8 mouse cellular contexts compared by ENCODE assay signal in the genomic region with DNA sequence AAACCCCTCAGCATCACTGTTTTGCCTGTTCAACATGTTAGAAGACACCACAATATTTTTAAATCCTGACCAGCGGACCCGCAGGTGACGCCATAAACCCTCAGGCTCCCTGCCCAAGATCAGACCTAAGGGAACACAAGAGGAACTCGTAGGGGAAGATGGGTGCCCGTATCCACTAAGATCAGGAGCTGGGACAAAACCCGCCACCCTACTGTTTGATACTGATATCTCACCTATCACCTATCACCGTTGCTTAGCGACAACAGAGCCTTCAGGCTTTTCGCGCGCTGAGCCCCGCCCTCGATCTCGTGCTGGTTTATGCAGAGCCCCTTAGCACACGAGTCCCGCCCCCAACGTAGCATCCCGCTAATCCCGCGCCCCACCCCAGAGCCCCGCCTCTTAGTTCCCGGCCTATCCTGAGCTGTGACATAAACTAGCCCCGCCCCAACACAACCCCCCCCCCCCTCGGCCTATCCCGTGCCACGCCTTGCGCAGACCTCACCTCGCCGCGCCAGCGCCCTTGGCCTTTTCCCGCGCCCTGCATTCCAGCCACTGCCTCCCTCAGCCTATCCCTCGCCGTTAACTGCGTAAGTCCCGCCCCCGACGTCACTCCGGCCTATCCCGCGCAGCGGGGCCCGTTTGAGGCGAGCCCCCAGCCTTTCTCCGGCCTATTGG. TPM values are rescaled to one million over a fixed set of nuclear protein-coding genes. Genes with fewer than 3 reads are reported as not detected.
DNase-seq lines count a peak whose midpoint lies in the region; ATAC-seq and TF ChIP-seq lines count a peak whose summit lies in the region.

A gene (plus strand): TSS at position 500 of the 675 bp plus-strand sequence.

- peak; percentile 91 for ATAC-seq in erythroid progenitor cell, adult 5-6 weeks (replicated peaks; ENCODE audit: low FRiP score, poor library complexity, severe bottlenecking)
- ATAC-seq in heart, embryonic 12.5 days (ENCODE audit: insufficient number of reproducible peaks, low FRiP score): peak; percentile 96
- ATAC-seq in kidney, postnatal 0 days (replicated peaks; ENCODE audit: low FRiP score, low read depth): peak; percentile 97
- peak; percentile 97 for ATAC-seq in liver, embryonic 11.5 days (replicated peaks; ENCODE audit: low FRiP score)
- peak; percentile 97 for ATAC-seq in stomach, embryonic 14.5 days (ENCODE audit: insufficient number of reproducible peaks, insufficient read depth, low FRiP score, low read depth)

- peak; percentile 98 for DNase-seq in CD4-positive helper T cell, adult 2 months (ENCODE audit: low read depth, low spot score)
- DNase-seq in brain, embryonic 18.5 days (ENCODE audit: low read depth, low spot score): peak; percentile 91
- DNase-seq in kidney, postnatal 0 days (ENCODE audit: low spot score): peak; percentile 100
- peak; percentile 95 for DNase-seq in liver, embryonic 11.5 days (ENCODE audit: low spot score)
- peak; percentile 97 for DNase-seq in naive thymus-derived CD4-positive, alpha-beta T cell, adult 2 months (ENCODE audit: low read depth)

- WGBS in heart, embryonic 12.5 days: 3% methylated on average over 45 of the region's 46 CpGs
- WGBS in kidney, postnatal 0 days: 3% methylated on average over 45 of the region's 46 CpGs
- 2% methylated on average over 46 of the region's 46 CpGs for WGBS in liver, embryonic 11.5 days
- 2% methylated on average over 46 of the region's 46 CpGs for WGBS in stomach, embryonic 14.5 days

- H3K4me1 ChIP-seq in heart, embryonic 12.5 days (replicated peaks): peaks cover 16% of the 10 kb centered on the region
- no peaks in the 10 kb centered on the region; the same call in 1 of the 2 replicates for H3K4me1 ChIP-seq in kidney, postnatal 0 days (replicated peaks; ENCODE audit: insufficient read depth, low read length)
- H3K4me1 ChIP-seq in liver, embryonic 11.5 days (replicated peaks; ENCODE audit: control insufficient read depth, insufficient read depth, low read length): peaks cover 16% of the 10 kb centered on the region
- peaks cover 11% of the 10 kb centered on the region for H3K4me1 ChIP-seq in stomach, embryonic 14.5 days (ENCODE audit: control insufficient read depth, insufficient read depth, low read length)

- peaks cover 37% of the 10 kb centered on the region for H3K36me3 ChIP-seq in heart, embryonic 12.5 days
- peaks cover 12% of the 10 kb centered on the region; the same call in 1 of the 2 replicates for H3K36me3 ChIP-seq in kidney, postnatal 0 days (ENCODE audit: insufficient read depth, low read length)
- H3K36me3 ChIP-seq in liver, embryonic 11.5 days (ENCODE audit: control insufficient read depth, insufficient read depth, low read length): peaks cover 15% of the 10 kb centered on the region
- H3K36me3 ChIP-seq in stomach, embryonic 14.5 days (ENCODE audit: control insufficient read depth, insufficient read depth, low read length): peaks cover 13% of the 10 kb centered on the region

- H3K9ac ChIP-seq in heart, embryonic 12.5 days: peak within 1 kb of the TSS; percentile 86
- peak within 1 kb of the TSS; percentile 81 for H3K9ac ChIP-seq in kidney, postnatal 0 days (ENCODE audit: low read depth, low read length)
- peak within 1 kb of the TSS; percentile 84 for H3K9ac ChIP-seq in liver, embryonic 11.5 days (ENCODE audit: low read depth, low read length)
- peak within 1 kb of the TSS; percentile 74 for H3K9ac ChIP-seq in stomach, embryonic 14.5 days (replicated peaks; ENCODE audit: low read depth, low read length)

- no peak for TF ChIP-seq CTCF in kidney, postnatal 0 days (IDR thresholded peaks at IDR 0.05; ENCODE audit: low read depth)

- peak within 1 kb of the TSS; percentile 64 for H3K4me3 ChIP-seq in heart, embryonic 12.5 days
- peak within 1 kb of the TSS; percentile 75 for H3K4me3 ChIP-seq in kidney, postnatal 0 days (replicated peaks; ENCODE audit: low read depth, low read length)
- H3K4me3 ChIP-seq in liver, embryonic 11.5 days (ENCODE audit: low read depth, low read length): peak within 1 kb of the TSS; percentile 79
- H3K4me3 ChIP-seq in stomach, embryonic 14.5 days (ENCODE audit: low read depth, low read length): peak within 1 kb of the TSS; percentile 85

- peak within 1 kb of the TSS; percentile 84 for H3K27ac ChIP-seq in heart, embryonic 12.5 days (ENCODE audit: poor library complexity, severe bottlenecking)
- H3K27ac ChIP-seq in kidney, postnatal 0 days: peak within 1 kb of the TSS; percentile 90
- peak within 1 kb of the TSS; percentile 67 for H3K27ac ChIP-seq in liver, embryonic 11.5 days (ENCODE audit: low read depth, low read length)
- H3K27ac ChIP-seq in stomach, embryonic 14.5 days (ENCODE audit: low read length): peak within 1 kb of the TSS; percentile 85

- peak within 1 kb of the TSS; percentile 83 for H3K4me2 ChIP-seq in heart, embryonic 12.5 days
- peak within 1 kb of the TSS; percentile 92 for H3K4me2 ChIP-seq in kidney, postnatal 0 days (ENCODE audit: low read length)
- H3K4me2 ChIP-seq in liver, embryonic 11.5 days: peak within 1 kb of the TSS; percentile 99
- H3K4me2 ChIP-seq in stomach, embryonic 14.5 days (replicated peaks; ENCODE audit: low read depth, low read length): peak within 1 kb of the TSS; percentile 88

- no peaks in the 10 kb centered on the region for H3K9me3 ChIP-seq in heart, embryonic 12.5 days (replicated peaks)
- H3K9me3 ChIP-seq in kidney, postnatal 0 days (replicated peaks; ENCODE audit: low read length): no peaks in the 10 kb centered on the region
- no peaks in the 10 kb centered on the region for H3K9me3 ChIP-seq in liver, embryonic 11.5 days (ENCODE audit: control insufficient read depth, low read length)
- H3K9me3 ChIP-seq in stomach, embryonic 14.5 days (ENCODE audit: control insufficient read depth, low read depth, low read length): no peaks in the 10 kb centered on the region

- no peaks in the 10 kb centered on the region for H3K27me3 ChIP-seq in heart, embryonic 12.5 days (replicated peaks)
- H3K27me3 ChIP-seq in kidney, postnatal 0 days (ENCODE audit: insufficient read depth, low read length): no peaks in the 10 kb centered on the region
- no peaks in the 10 kb centered on the region for H3K27me3 ChIP-seq in liver, embryonic 11.5 days (replicated peaks; ENCODE audit: control insufficient read depth, insufficient read depth, low read length)
- H3K27me3 ChIP-seq in stomach, embryonic 14.5 days (ENCODE audit: control insufficient read depth, insufficient read depth, low read length): no peaks in the 10 kb centered on the region

RNA-seq across cellular contexts. Expression of the gene that starts here (rescaled TPM):
- 62.0 and 125 TPM in 2 replicates for total RNA-seq in erythroid progenitor cell, adult 5-6 weeks (2015; ENCODE audit: low replicate concordance)
- total RNA-seq in erythroid progenitor cell, adult 5-6 weeks (2017; ENCODE audit: low replicate concordance): 136 and 176 TPM in 2 replicates
- polyA plus RNA-seq in heart, embryonic 12.5 days (2016; fragmentation: Nextera tagmentation; extraction: Ambion mirVana): 99.4 and 116 TPM in 2 replicates
- 202 and 209 TPM in 2 replicates for polyA plus RNA-seq in kidney, postnatal 0 days (2015; fragmentation: Nextera tagmentation; extraction: Ambion mirVana)
- 216 and 222 TPM in 2 replicates for polyA plus RNA-seq in liver, embryonic 11.5 days (2014; fragmentation: Nextera tagmentation; extraction: Ambion mirVana)
- 250 and 274 TPM in 2 replicates for polyA plus RNA-seq in stomach, embryonic 14.5 days (2014; fragmentation: Nextera tagmentation; extraction: Ambion mirVana)

Comparison
In these comparisons a context has a peak if more than half of its experiments do, and no peak if none do; other contexts are left out.
1. Peak in every context shown above with its lines: DNase-seq, ATAC-seq, H3K4me3 ChIP-seq and H3K27ac ChIP-seq.